Mouse (Mus musculus) stomach, postnatal 0 days (tissue): Measurements from ENCODE around the gene Hist2h3b. TPM values are rescaled to one million over a fixed set of nuclear protein-coding genes. Genes with fewer than 3 reads are reported as not detected.
A peak's percentile ranks its signal among the peaks of the same experiment; 100 is the strongest.
"Not testable (repeated sequence)": the region's sequence is repeated elsewhere in the genome, so short reads cannot be mapped to it uniquely, and the experiment has no call there.

Experiments
- ATAC-seq: fragments of 200-750 bp; cut with Nextera tagmentation; 2 replicates; pipeline ENCODE4 v1.8.0; 2017; ENCODE audit not compliant: low FRiP score, low TSS enrichment
- DNase-seq: peaks from one replicate; pipeline ENCODE4 v3.0.0-alpha.2; 2016; ENCODE audit warnings: low spot score
- H3K27ac ChIP-seq: fragments of 300-500 bp; sonication (generic); replicated peaks from 2 replicates; pipeline ENCODE4 v1.5.1; 2014; ENCODE audit warnings: mild to moderate bottlenecking, control low read depth
- H3K27me3 ChIP-seq: fragments of 300-500 bp; sonication (generic); 2 replicates; pipeline ENCODE4 v1.6.1; 2014; ENCODE audit warnings: low read length; ENCODE audit not compliant: control insufficient read depth, insufficient read depth
- H3K36me3 ChIP-seq: fragments of 300-500 bp; sonication (generic); 2 replicates; pipeline ENCODE4 v1.6.1; 2014; ENCODE audit warnings: low read length, mixed read lengths; ENCODE audit not compliant: control insufficient read depth, insufficient read depth
- H3K4me1 ChIP-seq: fragments of 300-500 bp; sonication (generic); replicated peaks from 2 replicates; pipeline ENCODE4 v1.6.1; 2014; ENCODE audit warnings: antibody characterized with exemption; ENCODE audit not compliant: control insufficient read depth, insufficient read depth
- H3K4me2 ChIP-seq: fragments of 300-500 bp; sonication (generic); replicated peaks from 2 replicates; pipeline ENCODE4 v1.6.1; 2014; ENCODE audit warnings: low read depth, mild to moderate bottlenecking, control low read depth, moderate library complexity
- H3K4me3 ChIP-seq: fragments of 300-500 bp; sonication (generic); 2 replicates; pipeline ENCODE4 v1.5.1; 2014; ENCODE audit warnings: low read depth, low read length, control low read depth
- H3K9ac ChIP-seq: fragments of 300-500 bp; sonication (generic); 2 replicates; pipeline ENCODE4 v1.6.1; 2014; ENCODE audit warnings: mild to moderate bottlenecking, low read length, control low read depth, mixed read lengths
- H3K9me3 ChIP-seq: fragments of 300-500 bp; sonication (generic); 2 replicates; pipeline ENCODE4 v1.6.1; 2016; ENCODE audit warnings: low read length; ENCODE audit not compliant: control insufficient read depth
- CTCF ChIP-seq: IDR thresholded peaks from 2 replicates; pipeline ENCODE4 v1.5.1; 2016; ENCODE audit warnings: antibody characterized with exemption, low read depth, mild to moderate bottlenecking, moderate library complexity
- EP300 ChIP-seq: optimal IDR thresholded peaks from 2 replicates; pipeline ENCODE3; 2016; ENCODE audit warnings: antibody characterized with exemption
- WGBS: fragments of 180-500 bp; shearing (Covaris S2); extraction: QIAGEN DNeasy Blood & Tissue Kit; methylation state at CpG from one replicate; pipeline ENCODE4 v1.1.7; 2014; 5-methylcytosine and 5-hydroxymethylcytosine counted together
- polyA plus RNA-seq: library from polyadenylated mRNA; unstranded; fragments of >200 nt; fragmentation: Nextera tagmentation; extraction: Ambion mirVana; gene quantifications from 2 replicates; pipeline ENCODE4 v1.2.1, GENCODE M21; 2015

Gene Hist2h3b
- polyA plus RNA-seq, 1 experiment from 2014 or later: 34.4 TPM

DNA sequence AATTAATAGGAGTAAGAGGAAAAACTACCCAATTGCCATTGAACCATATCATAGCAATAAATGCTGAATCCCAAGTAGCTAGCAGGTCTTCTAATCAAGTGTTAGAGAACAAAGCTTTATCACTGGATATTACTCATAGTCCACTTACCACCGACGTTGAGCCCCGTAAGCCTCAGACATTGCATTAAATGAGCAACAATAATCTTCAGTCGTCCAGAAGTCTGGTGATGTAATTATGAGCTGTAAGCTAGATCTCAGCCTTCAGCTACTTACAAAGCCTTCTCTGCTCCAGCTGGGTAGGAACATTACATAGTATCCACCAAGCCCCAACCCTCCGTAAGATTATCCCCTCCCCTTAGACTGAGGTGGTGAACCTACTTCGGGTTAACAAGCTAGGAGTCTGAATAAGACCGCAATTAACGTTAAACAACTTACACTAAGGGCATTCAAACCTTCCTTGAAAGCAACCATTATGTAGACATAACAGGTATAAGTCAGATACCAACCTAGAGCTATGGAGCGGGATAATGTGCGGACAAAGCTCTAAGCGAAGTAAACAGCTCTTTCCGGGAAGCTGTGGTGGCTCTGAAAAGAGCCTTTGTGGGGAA is 30.4 kb upstream of the Hist2h3b start:
- ATAC-seq (no peak), DNase-seq (no peak)
- peak overlapping the region; percentile 40 for H3K4me2 ChIP-seq
- no peaks in the 10 kb centered on the region for H3K36me3 ChIP-seq
- no peaks in the 10 kb centered on the region for H3K9me3 ChIP-seq
- H3K4me1 ChIP-seq: no peaks in the 10 kb centered on the region
- TF ChIP-seq CTCF (no peak), EP300 (no peak)
- H3K9ac ChIP-seq: peak overlapping the region; percentile 43
- 1% methylated on average over 12 of the region's 12 CpGs for WGBS
- H3K27me3 ChIP-seq: no peaks in the 10 kb centered on the region
- H3K27ac ChIP-seq: peak overlapping the region; percentile 8; the same call in 1 of the 2 replicates
- H3K4me3 ChIP-seq: peak overlapping the region; percentile 30

DNA sequence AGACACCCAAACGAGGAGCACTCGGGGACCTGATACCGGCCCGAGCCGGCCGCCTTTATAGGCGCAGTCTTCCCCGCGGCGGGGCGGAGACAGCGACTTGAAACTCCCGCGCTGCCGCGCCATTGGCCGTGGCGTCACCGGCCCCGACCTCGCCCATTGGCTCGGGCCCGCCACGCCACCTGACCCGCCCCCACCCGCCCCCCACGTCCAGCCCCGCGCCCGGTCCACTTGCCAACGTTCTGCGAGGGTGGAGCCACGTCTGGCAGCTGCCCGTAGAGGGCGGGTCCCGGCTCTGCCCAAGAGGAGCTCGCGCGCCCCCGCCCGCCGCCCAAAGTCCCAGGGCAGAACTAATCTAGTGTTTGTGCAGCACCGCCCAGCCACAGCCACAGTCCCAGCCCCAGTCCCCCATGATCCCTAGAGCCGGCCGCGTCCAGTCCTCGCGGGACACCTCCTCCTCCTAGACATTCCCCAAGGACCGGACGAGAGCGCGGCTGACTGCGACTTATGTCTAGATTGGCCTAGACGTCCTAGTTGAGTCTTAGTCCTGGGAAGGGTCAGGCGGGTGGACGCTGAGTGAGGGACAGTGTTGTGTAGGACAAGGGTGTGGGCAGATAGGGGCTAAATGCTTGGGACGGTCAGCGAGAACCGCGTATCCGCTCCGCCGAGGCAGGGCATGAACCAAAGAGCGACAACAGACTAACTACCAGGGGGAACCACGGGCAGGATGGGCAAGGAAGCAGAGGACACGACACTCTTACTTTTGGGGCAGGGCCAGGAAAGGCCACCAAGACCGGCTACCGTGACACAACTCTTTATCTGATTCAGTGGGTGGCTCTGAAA is 29.3 kb upstream of the Hist2h3b start, which contains the start of gene Hist2h3c2:
Hist2h3c2 (minus strand) TSS at position 174 of the 840 bp plus-strand sequence.
- not testable (repeated sequence) for H3K36me3 ChIP-seq, H3K9me3 ChIP-seq, H3K4me1 ChIP-seq, DNase-seq, H3K27me3 ChIP-seq
- Histone ChIP-seq H3K27ac (peak within 1 kb of the TSS; percentile 65; the same call in 1 of the 2 replicates), H3K4me2 (peak within 1 kb of the TSS; percentile 40), H3K4me3 (peak within 1 kb of the TSS; percentile 30), H3K9ac (peak within 1 kb of the TSS; percentile 43)
- ATAC-seq: peak; percentile 94
- WGBS: 0% methylated on average over 6 of the region's 68 CpGs

- not testable (repeated sequence) for H3K4me1 ChIP-seq, H3K9me3 ChIP-seq, H3K36me3 ChIP-seq, H3K27me3 ChIP-seq
- H3K4me2 ChIP-seq: peak within 1 kb of the TSS; percentile 30
- WGBS: 5% methylated on average over 19 of the region's 85 CpGs
- ATAC-seq (peak; percentile 87), DNase-seq (peak; percentile 76)
- H3K9ac ChIP-seq: 0 out of 2 replicates have a peak within 1 kb of the TSS, but pooled peaks have one; percentile 35
- peak within 1 kb of the TSS; percentile 65 for H3K27ac ChIP-seq
- H3K4me3 ChIP-seq: peak within 1 kb of the TSS; percentile 27
Measured at GRCm38 (mm10) chr3:96239949-96240798, 28.3 kb upstream of the Hist2h3b start, which contains the start of gene Hist2h2aa2. TSS of gene Hist2h2aa2 (minus strand) at chr3:96240276.

DNA sequence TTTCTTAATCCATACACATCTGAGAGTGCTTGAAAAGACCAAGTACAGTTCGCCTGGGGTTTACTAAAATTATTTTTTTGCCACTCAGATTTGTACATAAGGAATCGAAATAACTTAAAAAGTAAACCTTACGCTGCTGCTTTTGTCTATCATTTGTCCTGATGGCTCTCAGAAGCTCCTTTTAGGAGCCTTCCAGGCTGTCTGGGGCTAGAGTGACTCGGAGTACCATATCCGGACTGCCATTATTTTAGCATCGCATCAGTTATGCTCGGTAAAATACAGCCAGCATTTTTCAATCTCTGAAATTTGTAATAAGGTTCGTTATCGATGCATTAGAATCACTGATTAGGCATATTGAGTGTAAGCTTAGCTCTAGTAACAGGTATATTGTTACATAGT is 27.7 kb upstream of the Hist2h3b start:
- Histone ChIP-seq H3K4me3 (peak overlapping the region; percentile 12), H3K27me3 (no peaks in the 10 kb centered on the region), H3K4me2 (peak overlapping the region; percentile 30), H3K9ac (0 out of 2 replicates have a peak overlapping the region, but pooled peaks have one; percentile 35), H3K4me1 (0 out of 2 replicates have a peak, but pooled peaks cover 3% of the 10 kb centered on the region), H3K9me3 (no peaks in the 10 kb centered on the region), H3K36me3 (no peaks in the 10 kb centered on the region), H3K27ac (peak overlapping the region; percentile 59)
- 72% methylated on average over 9 of the region's 9 CpGs for WGBS
- TF ChIP-seq CTCF: no peak
- TF ChIP-seq EP300: no peak
- DNase-seq: no peak
- ATAC-seq: no peak

- H3K9me3 ChIP-seq: no peaks in the 10 kb centered on the region
- no peaks in the 10 kb centered on the region for H3K36me3 ChIP-seq
- H3K4me1 ChIP-seq: 0 out of 2 replicates have a peak, but pooled peaks cover 3% of the 10 kb centered on the region
- no peak for DNase-seq
- peak overlapping the region; percentile 92 for H3K27ac ChIP-seq
- 69% methylated on average over 7 of the region's 7 CpGs for WGBS
- H3K27me3 ChIP-seq: no peaks in the 10 kb centered on the region
- TF ChIP-seq EP300 (no peak), CTCF (no peak)
- peak overlapping the region; percentile 46; the same call in 1 of the 2 replicates for H3K4me3 ChIP-seq
- H3K4me2 ChIP-seq: peak overlapping the region; percentile 56
- no peak for ATAC-seq
- H3K9ac ChIP-seq: peak overlapping the region; percentile 65
Measured at GRCm38 (mm10) chr3:96243921-96244572, 24.4 kb upstream of the Hist2h3b start.

DNA sequence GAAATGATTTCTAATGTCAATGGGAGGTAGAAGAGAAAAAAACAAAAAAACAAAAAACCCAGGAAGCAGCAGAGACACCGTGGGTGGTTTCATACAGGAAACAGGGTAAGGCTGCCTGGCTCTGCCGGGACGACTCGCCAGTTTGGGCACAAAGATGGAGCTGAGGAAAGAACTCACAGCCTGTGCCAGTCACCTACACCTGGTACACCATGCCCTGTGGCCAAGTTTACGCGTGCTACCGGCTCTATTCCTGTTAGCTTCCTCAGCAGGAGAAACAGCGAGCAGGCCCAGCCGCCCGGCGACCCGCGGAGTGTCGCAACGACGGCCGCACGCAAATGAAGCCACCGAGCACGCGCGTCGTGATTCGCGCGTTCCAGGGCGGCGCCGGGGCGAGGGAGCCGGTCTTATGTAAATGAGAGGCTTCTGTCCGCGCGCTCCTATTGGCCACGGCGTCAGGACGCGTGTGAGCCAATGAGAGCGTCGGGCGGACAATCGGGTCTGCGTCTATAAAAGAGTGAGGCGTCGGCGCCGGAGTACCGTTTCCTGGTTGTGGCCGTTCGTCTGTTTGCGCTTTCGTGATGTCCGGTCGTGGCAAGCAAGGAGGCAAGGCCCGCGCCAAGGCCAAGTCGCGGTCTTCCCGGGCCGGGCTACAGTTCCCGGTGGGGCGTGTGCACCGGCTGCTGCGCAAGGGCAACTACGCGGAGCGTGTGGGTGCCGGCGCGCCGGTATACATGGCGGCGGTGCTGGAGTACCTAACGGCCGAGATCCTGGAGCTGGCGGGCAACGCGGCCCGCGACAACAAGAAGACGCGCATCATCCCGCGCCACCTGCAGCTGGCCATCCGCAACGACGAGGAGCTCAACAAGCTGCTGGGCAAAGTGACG is 23.2 kb upstream of the Hist2h3b start, which contains the start of gene Hist2h2aa1:
Hist2h2aa1 (plus strand) TSS at position 495 of the 884 bp plus-strand sequence.
- H3K36me3 ChIP-seq, H3K9me3 ChIP-seq, H3K4me1 ChIP-seq, H3K27me3 ChIP-seq: not testable (repeated sequence)
- DNase-seq (peak; percentile 81), ATAC-seq (peak; percentile 90)
- H3K27ac ChIP-seq: peak within 1 kb of the TSS; percentile 92
- peak within 1 kb of the TSS; percentile 46 for H3K4me3 ChIP-seq
- peak within 1 kb of the TSS; percentile 65 for H3K9ac ChIP-seq
- WGBS: 0% methylated on average over 25 of the region's 88 CpGs
- peak within 1 kb of the TSS; percentile 56 for H3K4me2 ChIP-seq

- not testable (repeated sequence) for H3K9me3 ChIP-seq, ATAC-seq, H3K4me2 ChIP-seq, H3K27ac ChIP-seq, H3K4me1 ChIP-seq, H3K9ac ChIP-seq, DNase-seq, H3K27me3 ChIP-seq, H3K36me3 ChIP-seq
- peak overlapping the region; percentile 21; the same call in 1 of the 2 replicates for H3K4me3 ChIP-seq
- 0% methylated on average over 10 of the region's 21 CpGs for WGBS
Measured at GRCm38 (mm10) chr3:96246018-96246417, 22.4 kb upstream of the Hist2h3b start.
